Mouse (Mus musculus): ENCODE data around the gene Masp2. TPM values are rescaled to one million over a fixed set of nuclear protein-coding genes. Genes with fewer than 3 reads are reported as not detected.

The Masp2 gene
- polyA plus RNA-seq, 1 experiment from 2014 or later: 0.79 TPM

DNA sequence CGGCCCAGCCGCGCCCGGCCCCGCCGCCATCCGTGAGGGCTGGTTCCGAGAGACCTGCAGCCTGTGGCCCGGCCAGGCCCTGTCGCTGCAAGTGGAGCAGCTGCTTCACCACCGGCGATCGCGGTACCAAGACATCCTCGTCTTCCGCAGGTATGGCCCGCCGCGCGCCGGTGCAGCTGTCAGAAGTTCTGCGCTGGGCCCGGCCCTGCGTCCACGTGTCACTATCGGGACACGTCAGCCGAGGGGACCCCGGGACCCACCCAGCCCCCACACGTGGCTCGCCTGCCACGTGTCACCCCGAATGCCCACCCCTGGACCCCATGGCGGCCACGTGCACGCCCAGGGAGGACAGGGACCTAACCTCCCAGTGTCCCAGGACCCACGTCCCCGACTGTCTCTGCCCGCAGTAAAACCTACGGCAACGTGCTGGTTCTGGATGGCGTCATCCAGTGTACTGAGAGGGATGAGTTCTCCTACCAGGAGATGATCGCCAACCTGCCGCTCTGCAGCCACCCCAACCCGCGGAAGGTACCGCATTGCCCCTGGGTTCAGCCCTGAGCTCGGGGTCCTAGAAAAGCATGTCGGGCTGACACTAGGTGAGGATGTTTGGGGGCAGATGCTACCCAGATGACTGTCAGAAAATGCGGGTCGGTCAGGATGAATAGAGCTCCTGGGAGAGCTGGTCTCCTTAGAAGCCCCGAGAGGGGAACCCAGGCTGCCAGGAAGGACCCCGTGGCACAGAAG lies 10.5 kb upstream of the Masp2 start:
- peak overlapping the region; percentile 84 for H3K9ac ChIP-seq (ENCODE audit: low read length)
- H3K4me3 ChIP-seq (ENCODE audit: low read depth, low read length): peak overlapping the region; percentile 88
- WGBS: under 1% methylated on average over 53 of the region's 53 CpGs
- peak; percentile 17 for ATAC-seq (ENCODE audit: low FRiP score, low TSS enrichment)
- peak overlapping the region; percentile 65; the same call in 1 of the 2 replicates for H3K27ac ChIP-seq (replicated peaks)
- H3K4me1 ChIP-seq (replicated peaks; ENCODE audit: control insufficient read depth, insufficient read depth): 0 out of 2 replicates have a peak, but pooled peaks cover 4% of the 10 kb centered on the region
- H3K9me3 ChIP-seq (ENCODE audit: control insufficient read depth, low read length): no peaks in the 10 kb centered on the region
- H3K4me2 ChIP-seq (replicated peaks; ENCODE audit: low read depth): peak overlapping the region; percentile 97
- no peaks in the 10 kb centered on the region for H3K27me3 ChIP-seq (ENCODE audit: control insufficient read depth, insufficient read depth, low read length)
- H3K36me3 ChIP-seq (ENCODE audit: control insufficient read depth, insufficient read depth, low read length): peaks cover 22% of the 10 kb centered on the region
- DNase-seq (ENCODE audit: low spot score): no peak
- TF ChIP-seq CTCF (IDR thresholded peaks at IDR 0.05; ENCODE audit: low read depth) (no peak), EP300 (optimal IDR thresholded peaks at IDR 0.05) (no peak)

DNA sequence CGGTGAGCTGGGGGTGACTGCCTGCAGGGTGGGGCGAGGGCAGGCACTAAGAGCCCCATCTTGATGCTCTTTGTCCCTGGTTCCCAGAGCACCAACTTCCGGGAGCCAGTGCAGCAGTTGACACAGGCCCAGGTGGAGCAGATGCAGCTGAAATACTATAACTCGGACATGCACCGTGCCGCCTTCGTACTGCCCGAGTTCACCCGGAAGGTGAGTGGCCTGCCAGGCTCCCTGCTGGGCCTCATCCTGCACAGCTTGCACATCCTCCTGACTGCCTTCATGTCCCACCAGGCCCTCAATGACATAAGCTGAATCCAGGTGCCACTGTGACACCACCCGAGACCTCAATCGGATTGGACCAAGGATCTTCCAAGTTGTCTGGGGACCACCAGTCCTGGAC lies 8.4 kb upstream of the Masp2 start:
- Histone ChIP-seq H3K36me3 (ENCODE audit: control insufficient read depth, insufficient read depth, low read length) (peaks cover 22% of the 10 kb centered on the region), H3K4me1 (replicated peaks; ENCODE audit: control insufficient read depth, insufficient read depth) (0 out of 2 replicates have a peak, but pooled peaks cover 4% of the 10 kb centered on the region), H3K4me2 (replicated peaks; ENCODE audit: low read depth) (no peak overlapping the region), H3K27ac (replicated peaks) (no peak overlapping the region), H3K9ac (ENCODE audit: low read length) (no peak overlapping the region), H3K4me3 (ENCODE audit: low read depth, low read length) (no peak overlapping the region), H3K9me3 (ENCODE audit: control insufficient read depth, low read length) (no peaks in the 10 kb centered on the region), H3K27me3 (ENCODE audit: control insufficient read depth, insufficient read depth, low read length) (no peaks in the 10 kb centered on the region)
- TF ChIP-seq CTCF (IDR thresholded peaks at IDR 0.05; ENCODE audit: low read depth): no peak
- TF ChIP-seq EP300 (optimal IDR thresholded peaks at IDR 0.05): no peak
- WGBS: 92% methylated on average over 11 of the region's 11 CpGs
- ATAC-seq (ENCODE audit: low FRiP score, low TSS enrichment): no peak
- no peak for DNase-seq (ENCODE audit: low spot score)

DNA sequence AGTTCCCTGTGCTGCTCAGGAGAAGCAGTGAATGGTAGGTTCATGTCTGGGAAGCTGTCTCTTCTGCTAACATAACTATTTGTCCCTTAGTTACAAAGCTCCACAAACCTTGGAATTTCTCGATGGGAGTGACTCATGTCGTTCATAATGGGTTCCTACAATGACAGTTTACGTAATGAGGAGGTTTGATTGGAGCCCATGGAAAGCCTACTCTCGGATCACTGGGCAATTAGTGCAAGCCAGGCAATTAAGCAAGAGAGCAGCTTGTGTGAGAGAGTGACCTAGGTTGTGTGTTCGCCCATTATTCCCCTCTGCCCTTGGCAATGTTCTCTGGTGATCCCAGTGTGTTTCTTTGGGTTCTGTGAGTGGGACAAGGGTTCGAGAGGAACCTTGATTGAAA lies 6.4 kb upstream of the Masp2 start:
- Histone ChIP-seq H3K27ac (replicated peaks) (no peak overlapping the region), H3K27me3 (ENCODE audit: control insufficient read depth, insufficient read depth, low read length) (no peaks in the 10 kb centered on the region), H3K36me3 (ENCODE audit: control insufficient read depth, insufficient read depth, low read length) (peaks cover 22% of the 10 kb centered on the region), H3K4me1 (replicated peaks; ENCODE audit: control insufficient read depth, insufficient read depth) (0 out of 2 replicates have a peak, but pooled peaks cover 4% of the 10 kb centered on the region), H3K9ac (ENCODE audit: low read length) (no peak overlapping the region), H3K4me2 (replicated peaks; ENCODE audit: low read depth) (no peak overlapping the region), H3K9me3 (ENCODE audit: control insufficient read depth, low read length) (no peaks in the 10 kb centered on the region), H3K4me3 (ENCODE audit: low read depth, low read length) (no peak overlapping the region)
- no peak for TF ChIP-seq EP300 (optimal IDR thresholded peaks at IDR 0.05)
- TF ChIP-seq CTCF (IDR thresholded peaks at IDR 0.05; ENCODE audit: low read depth): no peak
- 75% methylated on average over 6 of the region's 6 CpGs for WGBS
- no peak for DNase-seq (ENCODE audit: low spot score)
- no peak for ATAC-seq (ENCODE audit: low FRiP score, low TSS enrichment)

DNA sequence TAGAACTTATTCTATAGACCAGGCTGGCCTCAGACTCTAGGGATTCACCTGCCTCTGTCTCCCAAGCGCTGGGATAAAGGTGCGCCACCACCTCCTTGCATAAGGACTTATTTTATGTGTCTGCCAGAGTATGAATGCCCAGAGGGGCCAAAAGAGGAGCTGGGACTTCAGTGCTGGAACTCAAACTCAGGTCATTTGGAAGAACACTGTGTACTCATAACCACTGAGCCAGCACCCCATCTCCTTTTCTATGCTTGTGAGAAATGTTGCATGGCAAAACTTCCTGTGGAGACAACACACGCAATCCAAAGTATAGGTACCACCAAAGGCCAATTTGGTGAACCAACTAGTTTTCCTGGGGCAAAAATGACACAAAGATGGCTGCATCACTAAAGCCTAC lies 5.6 kb upstream of the Masp2 start:
- Histone ChIP-seq H3K36me3 (ENCODE audit: control insufficient read depth, insufficient read depth, low read length) (peaks cover 22% of the 10 kb centered on the region), H3K4me2 (replicated peaks; ENCODE audit: low read depth) (no peak overlapping the region), H3K9me3 (ENCODE audit: control insufficient read depth, low read length) (no peaks in the 10 kb centered on the region), H3K4me3 (ENCODE audit: low read depth, low read length) (no peak overlapping the region), H3K9ac (ENCODE audit: low read length) (no peak overlapping the region), H3K27ac (replicated peaks) (no peak overlapping the region), H3K4me1 (replicated peaks; ENCODE audit: control insufficient read depth, insufficient read depth) (0 out of 2 replicates have a peak, but pooled peaks cover 4% of the 10 kb centered on the region), H3K27me3 (ENCODE audit: control insufficient read depth, insufficient read depth, low read length) (no peaks in the 10 kb centered on the region)
- no peak for TF ChIP-seq EP300 (optimal IDR thresholded peaks at IDR 0.05)
- no peak for TF ChIP-seq CTCF (IDR thresholded peaks at IDR 0.05; ENCODE audit: low read depth)
- 99% methylated on average over 3 of the region's 3 CpGs for WGBS
- ATAC-seq (ENCODE audit: low FRiP score, low TSS enrichment): no peak
- DNase-seq (ENCODE audit: low spot score): no peak

DNA sequence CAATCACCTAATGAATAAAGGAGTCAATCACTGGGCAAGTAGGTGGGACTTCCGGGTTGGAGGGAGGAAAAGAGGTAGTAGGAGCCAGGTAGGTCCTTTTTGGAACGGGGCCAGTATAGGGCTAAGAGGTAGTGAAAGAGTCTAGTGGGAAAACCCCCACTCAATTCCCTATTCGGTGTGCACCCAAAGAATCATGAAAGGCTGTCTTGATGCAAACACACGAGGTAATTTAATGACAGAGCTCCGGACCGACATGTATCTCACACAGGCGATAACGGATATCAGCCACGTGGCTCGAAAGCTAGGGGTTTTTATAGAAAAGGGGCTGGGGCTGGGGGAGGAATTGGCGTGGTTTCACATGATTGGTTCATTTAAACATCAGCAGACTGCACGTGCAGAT lies 3.5 kb upstream of the Masp2 start:
- H3K4me2 ChIP-seq (replicated peaks; ENCODE audit: low read depth): no peak overlapping the region
- H3K4me3 ChIP-seq (ENCODE audit: low read depth, low read length): no peak overlapping the region
- no peaks in the 10 kb centered on the region for H3K9me3 ChIP-seq (ENCODE audit: control insufficient read depth, low read length)
- peaks cover 16% of the 10 kb centered on the region for H3K36me3 ChIP-seq (ENCODE audit: control insufficient read depth, insufficient read depth, low read length)
- no peak overlapping the region for H3K27ac ChIP-seq (replicated peaks)
- TF ChIP-seq EP300 (optimal IDR thresholded peaks at IDR 0.05) (no peak), CTCF (IDR thresholded peaks at IDR 0.05; ENCODE audit: low read depth) (no peak)
- no peak overlapping the region for H3K9ac ChIP-seq (ENCODE audit: low read length)
- DNase-seq (ENCODE audit: low spot score): no peak
- H3K27me3 ChIP-seq (ENCODE audit: control insufficient read depth, insufficient read depth, low read length): no peaks in the 10 kb centered on the region
- no peaks in the 10 kb centered on the region for H3K4me1 ChIP-seq (replicated peaks; ENCODE audit: control insufficient read depth, insufficient read depth)
- ATAC-seq (ENCODE audit: low FRiP score, low TSS enrichment): no peak
- 94% methylated on average over 12 of the region's 12 CpGs for WGBS

DNA sequence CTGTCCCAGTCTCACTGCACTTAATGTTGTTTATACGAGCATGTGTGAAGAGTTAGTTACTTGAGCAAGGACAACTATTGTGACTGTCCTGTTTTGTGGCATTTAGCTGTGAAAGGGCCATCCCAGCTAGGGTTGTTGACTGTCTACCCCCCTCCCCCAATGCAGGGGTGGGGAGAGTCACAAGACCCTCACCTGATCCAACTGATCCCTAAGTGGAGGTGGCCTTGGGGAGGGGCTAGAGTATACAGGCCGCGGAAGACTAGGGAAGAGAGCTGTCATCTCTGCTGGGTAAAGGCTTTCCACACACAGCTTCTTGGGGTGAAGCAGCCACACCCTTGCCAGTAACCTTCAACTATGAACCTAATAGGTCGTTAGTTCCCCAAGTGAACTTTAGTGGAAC lies 2.0 kb upstream of the Masp2 start:
- 82% methylated on average over 4 of the region's 4 CpGs for WGBS
- Histone ChIP-seq H3K27ac (replicated peaks) (no peak overlapping the region), H3K36me3 (ENCODE audit: control insufficient read depth, insufficient read depth, low read length) (peaks cover 6% of the 10 kb centered on the region; the same call in 1 of the 2 replicates), H3K9ac (ENCODE audit: low read length) (no peak overlapping the region), H3K4me3 (ENCODE audit: low read depth, low read length) (no peak overlapping the region), H3K4me1 (replicated peaks; ENCODE audit: control insufficient read depth, insufficient read depth) (no peaks in the 10 kb centered on the region), H3K4me2 (replicated peaks; ENCODE audit: low read depth) (no peak overlapping the region), H3K9me3 (ENCODE audit: control insufficient read depth, low read length) (no peaks in the 10 kb centered on the region), H3K27me3 (ENCODE audit: control insufficient read depth, insufficient read depth, low read length) (no peaks in the 10 kb centered on the region)
- no peak for DNase-seq (ENCODE audit: low spot score)
- no peak for ATAC-seq (ENCODE audit: low FRiP score, low TSS enrichment)
- TF ChIP-seq CTCF (IDR thresholded peaks at IDR 0.05; ENCODE audit: low read depth) (no peak), EP300 (optimal IDR thresholded peaks at IDR 0.05) (no peak)

All from stomach, postnatal 0 days (tissue).